Mouse (Mus musculus) brain, embryonic 18.5 days (tissue): ENCODE data around the gene Bloc1s5.

ENCODE experiments used
- DNase-seq: peaks from one replicate; pipeline ENCODE4 v3.0.0-alpha.2; 2012; ENCODE audit warnings: low read depth, low spot score

The Bloc1s5 gene

GRCm38 (mm10) chr13:38573281-38573680 is 61.6 kb downstream of the Bloc1s5 start:
- DNase-seq: no peak

DNA sequence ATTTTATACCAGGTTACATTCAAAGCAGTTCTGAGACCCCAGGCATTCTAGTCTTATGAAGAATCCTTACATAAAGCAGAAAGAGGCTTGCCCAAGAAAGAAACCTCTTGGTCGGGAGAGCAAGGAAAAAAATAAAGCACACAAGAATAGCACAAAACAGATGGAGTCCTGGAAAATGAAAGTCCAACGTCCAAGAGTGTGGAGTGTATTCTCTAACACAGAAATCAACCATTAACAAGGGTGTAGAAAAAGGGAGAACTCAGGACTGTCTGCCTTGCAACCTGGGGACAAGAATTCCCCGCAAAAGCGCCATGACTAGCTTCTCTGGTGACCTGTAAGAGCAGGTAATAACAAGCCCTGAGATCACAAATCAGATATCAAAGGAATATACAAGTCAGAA is 69.7 kb downstream of the Bloc1s5 start:
- no peak for DNase-seq

DNA sequence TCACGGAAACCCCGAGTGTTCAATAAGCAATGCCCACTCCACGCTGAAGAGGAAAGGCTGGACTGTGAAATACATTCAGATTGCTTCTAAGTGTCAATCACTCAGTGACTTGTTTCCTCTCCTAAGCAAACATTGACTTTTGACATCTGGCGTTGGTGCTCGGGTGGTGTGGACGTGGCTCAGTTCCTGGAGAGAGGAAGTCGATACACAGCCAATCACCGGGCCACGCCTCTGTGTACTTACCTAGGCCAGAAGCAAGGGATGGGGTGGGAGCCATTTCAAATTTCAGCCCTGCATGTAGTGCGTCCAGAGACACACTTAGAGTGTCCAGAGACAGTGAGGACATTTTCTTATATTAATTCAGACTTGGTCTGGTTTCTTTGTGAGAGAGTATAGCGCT is 80.3 kb downstream of the Bloc1s5 start:
- DNase-seq: no peak

- no peak for DNase-seq
Observed at GRCm38 (mm10) chr13:38554210-38554609, 80.7 kb downstream of the Bloc1s5 start.

DNA sequence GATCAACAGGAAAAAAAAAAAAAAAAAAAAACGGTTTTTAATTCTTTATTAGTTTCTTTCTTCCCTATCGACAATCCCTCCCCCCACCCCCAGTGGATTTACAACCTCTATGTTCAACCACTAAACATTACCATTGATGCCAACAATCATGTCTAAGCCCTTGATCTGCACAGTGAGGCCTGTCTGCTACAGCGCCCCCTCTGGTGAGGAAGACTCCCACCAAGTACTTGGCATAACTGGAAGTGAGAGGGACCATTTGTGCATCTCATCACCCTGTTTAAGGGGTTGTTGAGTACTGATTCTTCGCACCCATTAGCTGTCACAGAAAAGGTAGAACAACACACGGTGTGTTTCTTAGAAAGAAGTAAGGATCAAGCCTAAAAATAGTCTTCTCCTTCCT is 86.2 kb downstream of the Bloc1s5 start:
- DNase-seq: no peak

DNA sequence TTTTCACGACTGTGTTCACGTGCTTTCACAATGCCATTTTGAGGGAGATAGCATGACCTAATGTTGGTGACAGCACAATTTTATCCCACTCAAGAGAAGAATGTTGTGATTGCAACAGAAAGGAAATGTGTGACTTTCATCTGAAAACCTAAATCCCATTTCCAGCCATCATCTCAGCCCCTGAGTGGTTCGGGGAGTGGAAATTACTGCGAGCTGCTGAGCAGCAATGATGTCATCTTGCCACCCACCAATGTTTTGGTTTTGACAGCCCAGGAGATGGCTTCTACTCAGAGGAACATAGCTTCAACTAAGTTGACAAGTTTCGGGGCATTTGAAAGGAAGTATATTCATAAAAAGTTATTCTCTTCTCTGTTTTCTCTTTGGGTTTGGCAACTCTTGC is 87.2 kb downstream of the Bloc1s5 start:
- DNase-seq: no peak

DNA sequence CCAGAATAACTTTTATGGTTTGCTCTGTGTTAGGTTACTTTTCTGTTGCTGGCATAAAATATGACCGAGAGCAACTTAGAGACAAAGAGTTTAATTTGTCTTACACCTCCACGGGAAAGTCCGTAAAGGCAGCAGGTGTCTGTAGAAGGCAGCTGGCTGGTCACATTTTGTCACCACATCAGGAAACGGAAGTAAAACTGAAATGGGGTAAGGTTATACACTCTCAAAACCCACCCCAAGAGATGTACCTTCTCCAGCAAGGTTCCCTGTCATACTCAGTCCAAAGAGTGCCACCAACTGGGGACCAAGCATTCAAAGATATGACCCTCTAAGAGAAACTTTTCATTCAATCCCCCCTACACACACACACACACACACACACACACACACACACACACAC is 88.2 kb downstream of the Bloc1s5 start:
- no peak for DNase-seq

DNA sequence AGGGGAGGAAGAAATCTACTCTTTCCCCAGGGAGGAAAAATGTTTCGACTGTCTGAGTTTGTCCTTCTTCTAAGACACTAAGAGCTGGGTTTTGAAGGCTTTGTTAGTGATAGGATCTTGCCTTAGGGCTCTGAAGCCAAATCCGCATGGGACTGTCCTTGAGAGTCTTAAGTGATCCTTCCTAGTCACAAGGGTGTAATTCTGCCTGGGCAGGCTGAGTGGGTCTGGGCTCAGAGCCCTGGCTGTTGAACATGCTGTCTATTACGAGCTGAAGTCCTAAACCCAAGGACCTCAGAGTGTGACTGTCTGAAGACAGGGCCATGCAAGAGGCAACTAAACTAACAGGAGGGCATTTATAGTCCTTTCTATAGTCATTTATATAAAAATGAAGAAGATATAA is 89.4 kb downstream of the Bloc1s5 start:
- no peak for DNase-seq

DNA sequence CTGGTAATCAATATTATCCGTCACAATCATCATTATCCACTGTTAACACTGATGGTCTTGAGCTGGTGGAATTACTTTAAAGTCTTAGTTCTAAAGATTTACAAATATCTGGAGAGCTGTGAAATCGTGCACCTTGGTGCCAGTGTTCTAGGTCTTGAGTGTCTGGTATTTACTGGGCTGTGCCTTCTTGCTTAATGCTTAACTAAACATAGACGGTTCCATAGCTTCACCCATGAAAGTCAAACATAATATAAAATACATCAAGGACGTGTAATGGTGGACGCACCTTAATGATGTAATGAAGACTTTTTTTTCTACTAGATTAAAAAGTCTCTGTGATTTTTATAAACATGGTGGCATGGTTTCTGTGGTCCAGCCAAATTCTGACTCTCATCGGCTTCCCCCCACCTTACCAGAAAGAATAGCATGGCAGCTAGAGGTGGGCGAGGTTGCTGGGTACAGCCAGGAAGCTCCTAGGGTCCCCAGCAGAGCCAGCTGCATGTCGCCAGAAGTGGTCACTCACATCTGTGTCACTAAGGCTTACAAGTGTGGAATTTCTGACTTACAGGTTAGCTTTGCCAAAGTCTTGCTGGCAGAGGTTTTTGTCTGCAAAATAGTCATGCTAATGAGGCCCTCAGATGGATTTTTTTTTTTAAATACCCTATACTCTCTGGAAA is 90.0 kb downstream of the Bloc1s5 start:
- DNase-seq: no peak

DNA sequence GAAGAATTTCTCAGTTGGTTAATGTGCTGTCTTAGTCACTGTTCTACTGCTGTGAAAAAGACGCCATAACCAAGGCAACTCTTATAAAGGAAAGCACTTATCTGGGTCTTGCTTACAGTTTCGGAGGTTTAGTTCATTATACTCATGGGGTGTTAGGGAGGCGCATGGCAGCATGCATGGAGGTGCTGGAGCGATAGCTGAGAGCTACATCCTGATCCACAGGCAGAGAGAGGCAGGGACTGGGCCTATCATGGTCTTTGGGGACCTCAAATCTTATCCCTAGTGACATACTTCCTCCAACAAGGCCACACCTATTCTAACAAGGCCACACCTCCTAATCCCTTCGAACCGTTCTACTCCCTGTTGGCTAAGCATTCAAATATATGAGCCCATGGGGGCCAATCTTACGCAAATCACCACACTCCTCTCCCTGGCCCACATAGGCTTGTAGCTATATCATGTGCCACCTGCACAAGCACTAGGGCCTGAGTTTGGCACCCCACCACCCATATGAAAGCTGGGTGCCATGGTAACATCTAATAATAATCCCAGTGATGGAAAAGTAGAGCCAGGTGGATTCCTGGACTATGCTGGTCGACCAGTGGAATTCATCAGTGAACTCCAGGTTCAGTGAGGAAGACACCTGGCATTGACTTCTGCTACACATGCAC is 91.3 kb downstream of the Bloc1s5 start:
- DNase-seq: no peak
